ENCODE assay signal across 17 mouse cellular contexts in genomic region chr2:71445536-71446196, GRCm38 (mm10). TPM values are rescaled to one million over a fixed set of nuclear protein-coding genes. Genes with fewer than 3 reads are reported as not detected.
DNase-seq lines count a peak whose midpoint lies in the region; ATAC-seq and TF ChIP-seq lines count a peak whose summit lies in the region.
"Had no signal": no experiment of that assay in that cellular context is flagged by ENCODE, and none has a peak within 500 bp of the region (broad histone marks: within the 10 kb centered on the region; RNA-seq: fewer than 3 reads in every experiment).

No protein-coding gene starts in this region.

- H3K9me3 ChIP-seq in neural tube, embryonic 12.5 days, result no peaks in the 10 kb centered on the region
- no peaks in the 10 kb centered on the region for H3K9me3 ChIP-seq in neural tube, embryonic 15.5 days (replicated peaks)
- no peaks in the 10 kb centered on the region for H3K9me3 ChIP-seq in forebrain, embryonic 11.5 days (ENCODE audit: control insufficient read depth, low read length)
- no peaks in the 10 kb centered on the region for H3K9me3 ChIP-seq in forebrain, postnatal 0 days (ENCODE audit: low read length)
- no peaks in the 10 kb centered on the region for H3K9me3 ChIP-seq in midbrain, postnatal 0 days (ENCODE audit: low read length)
- H3K9me3 ChIP-seq: heart, embryonic 13.5 days; limb, embryonic 13.5 days; liver, embryonic 15.5 days had no signal

- H3K27ac ChIP-seq in neural tube, embryonic 12.5 days, result no peak overlapping the region
- no peak overlapping the region for H3K27ac ChIP-seq in neural tube, embryonic 15.5 days (replicated peaks)
- H3K27ac ChIP-seq in forebrain, embryonic 11.5 days (ENCODE audit: low read depth, low read length), result peak overlapping the region; percentile 80
- H3K27ac ChIP-seq in forebrain, postnatal 0 days (ENCODE audit: low read depth, low read length), result no peak overlapping the region
- H3K27ac ChIP-seq in midbrain, postnatal 0 days (ENCODE audit: low read depth, low read length), result no peak overlapping the region
- H3K27ac ChIP-seq: heart, embryonic 13.5 days; limb, embryonic 13.5 days; liver, embryonic 15.5 days had no signal

- H3K36me3 ChIP-seq in neural tube, embryonic 12.5 days, result peaks cover 6% of the 10 kb centered on the region
- peaks cover 6% of the 10 kb centered on the region; the same call in 1 of the 2 replicates for H3K36me3 ChIP-seq in neural tube, embryonic 15.5 days
- H3K36me3 ChIP-seq in forebrain, embryonic 11.5 days (ENCODE audit: control insufficient read depth, insufficient read depth, low read length), result peaks cover 5% of the 10 kb centered on the region
- no peaks in the 10 kb centered on the region for H3K36me3 ChIP-seq in forebrain, postnatal 0 days (ENCODE audit: insufficient read depth)
- peaks cover 7% of the 10 kb centered on the region for H3K36me3 ChIP-seq in midbrain, postnatal 0 days (ENCODE audit: insufficient read depth, low read length)

- 59% methylated on average over 17 of the region's 17 CpGs for WGBS in neural tube, embryonic 12.5 days
- 54% methylated on average over 17 of the region's 17 CpGs for WGBS in neural tube, embryonic 15.5 days
- WGBS in forebrain, embryonic 11.5 days, result 33% methylated on average over 17 of the region's 17 CpGs
- WGBS in forebrain, postnatal 0 days, result 24% methylated on average over 17 of the region's 17 CpGs
- WGBS in midbrain, postnatal 0 days, result 31% methylated on average over 17 of the region's 17 CpGs

- H3K4me1 ChIP-seq in neural tube, embryonic 12.5 days, result peaks cover 5% of the 10 kb centered on the region; the same call in 1 of the 2 replicates
- H3K4me1 ChIP-seq in neural tube, embryonic 15.5 days, result no peaks in the 10 kb centered on the region
- peaks cover 10% of the 10 kb centered on the region; the same call in 1 of the 2 replicates for H3K4me1 ChIP-seq in forebrain, embryonic 11.5 days (replicated peaks; ENCODE audit: control insufficient read depth, insufficient read depth, low read length)
- no peaks in the 10 kb centered on the region for H3K4me1 ChIP-seq in forebrain, postnatal 0 days (ENCODE audit: insufficient read depth)
- no peaks in the 10 kb centered on the region for H3K4me1 ChIP-seq in midbrain, postnatal 0 days (ENCODE audit: insufficient read depth, low read length)
- H3K4me1 ChIP-seq: heart, embryonic 13.5 days; limb, embryonic 13.5 days had no signal

- no peak overlapping the region for H3K4me3 ChIP-seq in neural tube, embryonic 12.5 days
- H3K4me3 ChIP-seq in neural tube, embryonic 15.5 days (replicated peaks), result no peak overlapping the region
- no peak overlapping the region for H3K4me3 ChIP-seq in forebrain, embryonic 11.5 days (ENCODE audit: low read depth, low read length)
- H3K4me3 ChIP-seq in forebrain, postnatal 0 days (ENCODE audit: low read depth, low read length), result peak overlapping the region; percentile 17; the same call in 1 of the 2 replicates
- H3K4me3 ChIP-seq in midbrain, postnatal 0 days (ENCODE audit: low read depth, low read length), result no peak overlapping the region
- H3K4me3 ChIP-seq: heart, embryonic 13.5 days; limb, embryonic 13.5 days; liver, embryonic 15.5 days had no signal

- H3K27me3 ChIP-seq in neural tube, embryonic 12.5 days (replicated peaks), result no peaks in the 10 kb centered on the region
- no peaks in the 10 kb centered on the region; the same call in 1 of the 2 replicates for H3K27me3 ChIP-seq in neural tube, embryonic 15.5 days (replicated peaks)
- H3K27me3 ChIP-seq in forebrain, embryonic 11.5 days (ENCODE audit: control insufficient read depth, insufficient read depth, low read length), result no peaks in the 10 kb centered on the region
- no peaks in the 10 kb centered on the region for H3K27me3 ChIP-seq in forebrain, postnatal 0 days (ENCODE audit: insufficient read depth, low read length)
- H3K27me3 ChIP-seq in midbrain, postnatal 0 days (ENCODE audit: insufficient read depth, low read length), result 0 out of 2 replicates have a peak, but pooled peaks cover 5% of the 10 kb centered on the region

- DNase-seq in forebrain, embryonic 11.5 days (ENCODE audit: low spot score), result no peak
- DNase-seq in forebrain, postnatal 0 days, result peak; percentile 41
- DNase-seq in midbrain, postnatal 0 days (ENCODE audit: low spot score), result no peak
- no peak for DNase-seq in natural killer cell, adult 2 months (ENCODE audit: low spot score in 2 of 2)
- DNase-seq in gastrocnemius, adult 8-10 months (ENCODE audit: low spot score in 2 of 2), result no peak
- DNase-seq: cerebellum, adult 9-11 months; heart, postnatal 4 days; kidney, adult 8-10 months; kidney, postnatal 36 days; lung, postnatal 10 days; thymus, adult 18-20 months had no signal

- 0 out of 2 replicates have a peak overlapping the region, but pooled peaks have one; percentile 7 for H3K4me2 ChIP-seq in neural tube, embryonic 12.5 days (replicated peaks)
- no peak overlapping the region for H3K4me2 ChIP-seq in neural tube, embryonic 15.5 days
- peak overlapping the region; percentile 26; the same call in 1 of the 2 replicates for H3K4me2 ChIP-seq in forebrain, embryonic 11.5 days (ENCODE audit: low read depth, low read length, severe bottlenecking)
- H3K4me2 ChIP-seq in forebrain, postnatal 0 days (ENCODE audit: low read depth), result peak overlapping the region; percentile 36
- H3K4me2 ChIP-seq in midbrain, postnatal 0 days (ENCODE audit: low read depth, low read length, poor library complexity, severe bottlenecking), result peak overlapping the region; percentile 28
- H3K4me2 ChIP-seq: heart, embryonic 13.5 days; limb, embryonic 13.5 days; liver, embryonic 15.5 days had no signal

- H3K9ac ChIP-seq in neural tube, embryonic 12.5 days, result no peak overlapping the region
- no peak overlapping the region for H3K9ac ChIP-seq in neural tube, embryonic 15.5 days (replicated peaks)
- peak overlapping the region; percentile 45; the same call in 1 of the 2 replicates for H3K9ac ChIP-seq in forebrain, embryonic 11.5 days (ENCODE audit: low read length)
- H3K9ac ChIP-seq in forebrain, postnatal 0 days, result peak overlapping the region; percentile 26; the same call in 1 of the 2 replicates
- no peak overlapping the region for H3K9ac ChIP-seq in midbrain, postnatal 0 days (replicated peaks; ENCODE audit: low read length, poor library complexity, severe bottlenecking)
- H3K9ac ChIP-seq: heart, embryonic 13.5 days; limb, embryonic 13.5 days; liver, embryonic 15.5 days had no signal

- TF ChIP-seq CTCF in forebrain, postnatal 0 days (IDR thresholded peaks at IDR 0.05; ENCODE audit: low read depth), result no peak
- no peak for TF ChIP-seq CTCF in midbrain, postnatal 0 days (IDR thresholded peaks at IDR 0.05)

- ATAC-seq in neural tube, embryonic 12.5 days (ENCODE audit: low FRiP score, low read depth), result 0 out of 2 replicates have a peak, but pooled peaks have one; percentile 4
- no peak for ATAC-seq in neural tube, embryonic 15.5 days (ENCODE audit: low FRiP score)
- peak; percentile 75 for ATAC-seq in forebrain, embryonic 11.5 days (replicated peaks; ENCODE audit: low FRiP score)
- ATAC-seq in forebrain, postnatal 0 days, result peak; percentile 66
- no peak for ATAC-seq in midbrain, postnatal 0 days (ENCODE audit: low FRiP score)
- ATAC-seq: inflammation-experienced regulatory T-cells, adult 6 months had no signal

RNA-seq across cellular contexts. Expression of gene Metap1d, which starts 7.4 kb away (rescaled TPM):
- 30.5 and 34.3 TPM in 2 replicates for polyA plus RNA-seq in neural tube, embryonic 12.5 days (2016; fragmentation: Nextera tagmentation; extraction: Ambion mirVana)
- 32.8 and 33.4 TPM in 2 replicates for polyA plus RNA-seq in neural tube, embryonic 15.5 days (2015; fragmentation: Nextera tagmentation; extraction: Ambion mirVana)
- 36.5 and 39.7 TPM in 2 replicates for polyA plus RNA-seq in forebrain, embryonic 11.5 days (2014; fragmentation: Nextera tagmentation; extraction: Ambion mirVana)
- 16.6 and 19.4 TPM in 2 replicates for total RNA-seq in forebrain, postnatal 0 days (2014; rRNA removed)
- polyA plus RNA-seq in forebrain, postnatal 0 days (2015; fragmentation: Nextera tagmentation; extraction: Ambion mirVana), result 23.1 and 25.3 TPM in 2 replicates
- 14.4 and 16.9 TPM in 2 replicates for total RNA-seq in midbrain, postnatal 0 days (2014; rRNA removed)
- polyA plus RNA-seq in midbrain, postnatal 0 days (2015; fragmentation: Nextera tagmentation; extraction: Ambion mirVana), result 25.1 and 27.7 TPM in 2 replicates
- 10 to 100 TPM; 26.5 to 30.6 (median 28.9) TPM for total RNA-seq in gastrocnemius, adult 8-10 months (2022)

RNA-seq across cellular contexts. Expression of gene Hat1, which starts 56.9 kb away (rescaled TPM):
- 87.2 and 89.4 TPM in 2 replicates for polyA plus RNA-seq in neural tube, embryonic 12.5 days (2016; fragmentation: Nextera tagmentation; extraction: Ambion mirVana)
- polyA plus RNA-seq in neural tube, embryonic 15.5 days (2015; fragmentation: Nextera tagmentation; extraction: Ambion mirVana), result 45.9 and 68.2 TPM in 2 replicates
- polyA plus RNA-seq in forebrain, embryonic 11.5 days (2014; fragmentation: Nextera tagmentation; extraction: Ambion mirVana), result 222 and 228 TPM in 2 replicates
- 24.2 and 27.1 TPM in 2 replicates for total RNA-seq in forebrain, postnatal 0 days (2014; rRNA removed)
- 34.5 and 37.1 TPM in 2 replicates for polyA plus RNA-seq in forebrain, postnatal 0 days (2015; fragmentation: Nextera tagmentation; extraction: Ambion mirVana)
- total RNA-seq in midbrain, postnatal 0 days (2014; rRNA removed), result 14.7 and 20.6 TPM in 2 replicates
- 29.6 and 30.0 TPM in 2 replicates for polyA plus RNA-seq in midbrain, postnatal 0 days (2015; fragmentation: Nextera tagmentation; extraction: Ambion mirVana)
- 10 to 100 TPM; 14.6 to 19.9 (median 16.5) TPM for total RNA-seq in gastrocnemius, adult 8-10 months (2022)

Comparison
In these comparisons a context has a peak if more than half of its experiments do, and no peak if none do; other contexts are left out.
1. ATAC-seq: peak in neural tube, embryonic 12.5 days (single experiment), forebrain, embryonic 11.5 days (single experiment) and forebrain, postnatal 0 days (single experiment); none in neural tube, embryonic 15.5 days (single experiment) and midbrain, postnatal 0 days (single experiment).
2. H3K9ac ChIP-seq: peak in forebrain, embryonic 11.5 days (single experiment) and forebrain, postnatal 0 days (single experiment); none in neural tube, embryonic 12.5 days (single experiment), neural tube, embryonic 15.5 days (single experiment) and midbrain, postnatal 0 days (single experiment).